Comparison of ENCODE assay signal across 29 mouse cellular contexts in genomic region chr5:38301761-38302411, GRCm38 (mm10). TPM values are rescaled to one million over a fixed set of nuclear protein-coding genes. Genes with fewer than 3 reads are reported as not detected.
"Had no signal": no experiment of that assay in that cellular context is flagged by ENCODE, and none has a peak within 500 bp of the region (broad histone marks: within the 10 kb centered on the region; RNA-seq: fewer than 3 reads in every experiment).

No protein-coding gene starts in this region.

- H3K36me3 ChIP-seq: liver, embryonic 15.5 days; lung, embryonic 15.5 days; midbrain, embryonic 13.5 days; midbrain, embryonic 15.5 days; neural tube, embryonic 13.5 days; neural tube, embryonic 15.5 days had no signal

- H3K4me2 ChIP-seq: liver, embryonic 15.5 days; lung, embryonic 15.5 days; midbrain, embryonic 11.5 days; midbrain, embryonic 13.5 days; midbrain, embryonic 15.5 days; neural tube, embryonic 13.5 days; neural tube, embryonic 15.5 days had no signal

- H3K4me3 ChIP-seq: liver, embryonic 15.5 days; lung, embryonic 15.5 days; megakaryocyte, embryonic 14.5 days; midbrain, embryonic 13.5 days; midbrain, embryonic 15.5 days; neural tube, embryonic 13.5 days; neural tube, embryonic 15.5 days had no signal

- DNase-seq: liver, postnatal 0 days; lung, adult 2 months; lung, postnatal 14 days; lung, postnatal 36 days; retina, postnatal 1 day; right cerebral cortex, adult 18-20 months; right cerebral cortex, postnatal 25 days; right cerebral cortex, postnatal 4 days; spleen, adult 18-20 months; thymus, adult 2 months; thymus, postnatal 25 days; thymus, postnatal 4 days had no signal

- H3K27me3 ChIP-seq: liver, embryonic 15.5 days; lung, embryonic 15.5 days; midbrain, embryonic 13.5 days; midbrain, embryonic 15.5 days; neural tube, embryonic 13.5 days; neural tube, embryonic 15.5 days had no signal

RNA-seq across cellular contexts. Expression of gene Drd5, which starts 17.3 kb away (rescaled TPM):
- total RNA-seq: megakaryocyte progenitor cell, adult 5-6 weeks; monocyte, adult 5-6 weeks had no signal
- polyA plus RNA-seq: liver, embryonic 15.5 days; liver, postnatal 0 days; lung, adult 2 months; lung, embryonic 15.5 days; lung, postnatal 0 days; macrophage; neural tube, embryonic 11.5 days; small intestine, adult 2 months; stomach, embryonic 14.5 days; stomach, embryonic 16.5 days; urinary bladder, adult 2 months had no signal

RNA-seq across cellular contexts. Expression of gene Otop1, which starts 26.1 kb away (rescaled TPM):
- total RNA-seq: megakaryocyte progenitor cell, adult 5-6 weeks; monocyte, adult 5-6 weeks had no signal
- polyA plus RNA-seq: liver, embryonic 15.5 days; liver, postnatal 0 days; lung, embryonic 15.5 days; lung, postnatal 0 days; macrophage; midbrain, embryonic 11.5 days; midbrain, embryonic 13.5 days; midbrain, embryonic 15.5 days; neural tube, embryonic 11.5 days; neural tube, embryonic 13.5 days; small intestine, adult 2 months; stomach, embryonic 14.5 days; stomach, embryonic 16.5 days had no signal
